Mouse (Mus musculus): ENCODE measurements at regions not wholly inside any gene's neighbourhood (a gene's known extent, or its start where the extent isn't known, plus 50 kb on each side); places are given as distances from the start of the nearest gene placed in this dataset.

DNA sequence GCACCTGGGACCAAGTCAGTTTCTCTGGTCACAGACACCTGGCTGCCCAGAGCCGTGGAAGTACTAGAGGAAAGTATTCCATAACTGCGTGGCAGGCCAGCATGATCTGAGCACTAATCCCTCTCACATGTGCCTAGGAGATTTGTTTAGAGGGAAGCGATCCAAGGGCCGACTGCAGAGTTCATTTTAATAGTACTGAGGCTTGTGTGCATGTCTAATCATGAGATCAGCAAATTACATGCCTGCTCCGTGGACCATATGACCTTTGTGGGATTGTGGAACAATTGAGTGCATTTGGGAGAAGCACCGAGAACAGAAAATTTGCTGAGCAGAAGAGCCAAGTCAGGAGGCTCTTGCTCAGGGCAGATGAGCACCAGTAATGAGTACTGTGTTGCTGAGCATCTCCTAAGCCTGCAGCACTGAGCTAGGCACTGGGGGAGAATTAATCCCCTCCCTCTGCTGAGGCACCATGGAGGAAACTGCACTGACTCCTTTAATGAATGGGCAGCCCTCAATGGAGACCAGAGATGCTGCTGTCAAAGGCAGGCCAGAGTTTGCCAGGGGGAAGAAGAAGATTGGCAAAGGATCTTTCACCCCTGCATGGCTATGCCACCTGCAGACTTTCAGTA lies 445.1 kb upstream of the Meis1 start:
- no peak for DNase-seq (ENCODE audit: low read depth, low spot score)

DNA sequence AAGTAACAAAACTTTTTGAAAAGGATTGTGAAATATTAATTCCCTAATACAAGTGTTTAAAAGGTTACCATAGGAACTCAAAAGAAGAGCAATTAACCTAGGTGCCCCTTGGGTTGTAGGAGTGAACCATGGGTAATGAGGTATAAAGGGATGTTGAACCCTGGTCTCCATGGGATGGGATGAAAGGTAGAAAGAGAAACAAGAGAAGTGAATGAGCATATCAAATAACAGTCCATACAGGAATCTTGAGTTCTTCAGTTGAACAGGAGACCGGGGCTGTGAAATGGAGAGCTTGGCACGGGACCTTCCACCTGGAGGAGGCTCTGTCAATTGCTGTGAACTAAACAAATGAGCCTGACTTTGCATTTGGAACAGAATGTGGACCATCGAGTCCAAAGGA lies 449.6 kb upstream of the Meis1 start:
- DNase-seq (ENCODE audit: low read depth, low spot score) = no peak

DNA sequence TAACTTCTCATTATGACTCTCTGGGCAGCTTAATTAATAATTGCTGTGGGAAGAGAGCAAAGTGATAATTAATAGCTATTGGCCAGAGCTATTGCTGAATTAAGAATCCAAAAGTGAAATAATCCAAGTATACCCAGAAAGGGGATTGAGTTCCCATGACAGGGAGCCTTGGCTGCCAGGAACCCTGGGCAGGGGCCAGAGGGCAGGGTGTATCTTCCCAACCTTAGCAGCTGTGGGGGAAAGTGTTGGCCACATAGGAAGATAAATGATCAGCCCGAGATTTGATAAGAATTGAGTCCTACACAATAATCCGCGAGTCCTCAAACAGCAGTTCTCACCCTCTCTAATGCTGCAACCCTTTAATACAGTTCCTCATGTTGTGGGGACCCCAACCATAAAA lies 450.0 kb upstream of the Meis1 start:
- DNase-seq (ENCODE audit: low read depth, low spot score) = no peak

DNA sequence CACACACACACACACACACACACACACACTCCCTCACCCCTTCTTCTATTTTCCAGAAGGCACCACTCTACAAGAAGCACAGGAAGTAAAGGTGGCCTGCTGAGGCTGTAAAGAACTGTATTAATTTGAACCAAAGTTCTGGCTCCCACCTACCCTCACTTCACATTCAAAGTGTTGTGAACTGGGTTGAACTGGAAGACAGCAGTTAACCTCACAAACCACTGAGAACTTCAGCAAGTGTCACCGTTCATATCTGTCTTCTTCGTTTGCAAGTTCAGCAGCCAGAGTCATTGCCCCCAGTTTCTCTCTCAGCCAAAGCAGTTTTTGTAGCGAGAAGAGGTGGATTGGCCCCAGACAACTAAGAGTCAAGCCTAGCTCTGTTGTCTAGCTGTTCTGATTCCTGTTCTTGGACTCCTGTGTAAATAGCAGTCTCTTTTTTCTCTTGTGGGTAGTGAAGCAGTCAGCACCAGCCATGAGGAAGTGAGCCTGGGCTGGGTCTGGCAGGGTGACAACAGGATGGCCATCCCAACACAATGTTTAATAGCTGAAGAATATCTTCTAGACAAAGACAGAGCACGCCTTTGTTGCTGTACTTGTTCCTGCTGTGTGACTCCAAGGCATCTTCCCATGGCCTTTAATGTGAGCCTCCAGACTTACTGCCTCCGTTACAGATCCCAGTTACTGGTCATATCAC lies 452.0 kb upstream of the Meis1 start:
- DNase-seq (ENCODE audit: low read depth, low spot score) = no peak

DNA sequence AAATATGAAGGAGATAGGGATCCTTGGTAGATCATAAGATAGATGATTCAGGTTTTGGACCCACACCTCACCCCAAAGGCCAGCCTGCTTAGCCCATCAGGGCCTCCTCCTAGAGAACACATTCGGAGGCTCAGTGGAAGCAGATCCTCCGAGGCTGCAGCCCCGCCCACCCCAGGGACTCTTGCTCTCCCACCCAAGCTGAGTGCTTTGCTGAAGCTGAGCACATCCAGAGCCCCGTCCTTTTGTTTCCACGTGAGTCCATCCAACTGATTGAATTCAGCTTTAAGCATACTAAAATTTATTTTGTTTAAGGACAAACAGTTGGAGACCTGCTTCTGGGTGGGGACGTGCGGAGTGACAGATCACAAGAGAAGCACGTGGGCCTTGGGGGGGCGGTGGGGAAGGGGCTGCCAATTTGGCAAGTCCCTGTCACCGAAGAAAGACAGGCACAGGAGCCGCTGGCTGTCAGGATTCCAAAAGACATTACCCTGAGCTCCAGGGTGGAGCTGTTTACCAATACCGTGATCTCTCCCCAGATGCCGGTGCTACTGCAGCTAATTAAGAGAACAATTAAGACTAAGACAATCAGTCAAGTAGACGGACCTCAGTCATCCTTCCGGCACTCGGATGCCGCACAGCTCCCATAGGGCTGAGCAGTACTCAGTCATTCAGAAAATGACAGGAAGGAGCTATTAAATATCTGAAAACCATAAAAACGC lies 448.9 kb upstream of the Spred2 start:
- DNase-seq (ENCODE audit: low read depth, low spot score) = peak; percentile 33

DNA sequence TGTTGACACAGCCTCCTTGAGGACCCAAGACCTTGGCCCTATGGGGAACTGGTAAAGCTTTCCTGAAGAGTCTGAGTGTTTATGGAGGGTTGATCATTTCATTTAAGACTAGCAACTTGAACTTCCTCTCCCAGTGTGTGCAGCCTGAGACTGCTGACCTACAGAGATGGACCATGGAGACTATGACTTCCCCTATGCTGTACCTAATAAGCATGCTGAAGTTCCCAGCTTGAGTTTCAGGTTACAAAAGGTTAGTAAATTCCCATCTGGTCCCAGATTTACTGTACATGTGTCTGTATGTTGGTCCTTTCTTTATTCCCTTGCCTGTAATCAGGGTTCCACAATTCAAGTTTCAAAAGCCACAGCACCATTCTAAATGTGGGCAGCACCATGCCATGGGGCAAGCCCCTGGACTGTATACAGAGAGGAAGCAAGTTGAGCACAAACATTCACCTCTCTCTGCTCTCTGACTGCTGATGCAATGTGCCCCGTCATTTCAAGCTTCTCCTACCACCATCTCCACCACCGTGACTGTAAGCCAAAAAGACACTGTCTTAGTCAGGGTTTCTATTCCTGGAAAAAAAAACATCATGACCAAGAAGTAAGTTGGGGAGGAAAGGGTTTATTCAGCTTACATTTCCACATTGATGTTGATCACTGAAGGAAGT lies 431.0 kb upstream of the Spred2 start:
- no peak for DNase-seq (ENCODE audit: low read depth, low spot score)

DNA sequence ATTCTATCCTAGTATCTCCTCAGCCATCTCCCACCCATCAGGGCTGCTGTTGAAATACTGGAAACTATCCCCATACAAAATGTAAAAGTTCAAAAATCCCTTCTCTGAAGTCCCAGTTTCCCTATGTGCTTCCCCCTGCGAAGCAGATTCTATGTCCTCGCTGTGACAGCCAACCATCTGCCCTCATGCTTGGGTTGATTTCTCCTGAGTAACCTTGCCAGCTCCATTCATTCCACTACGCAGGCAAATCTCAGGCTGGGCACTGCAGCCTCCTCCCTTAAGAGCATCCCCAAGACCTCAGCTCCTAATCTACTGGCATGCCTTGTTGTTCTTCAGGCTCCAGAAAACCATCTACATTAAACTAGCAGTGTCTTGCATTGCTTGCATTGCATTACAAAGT lies 402.5 kb upstream of the Spred2 start:
- DNase-seq (ENCODE audit: low read depth, low spot score) = no peak

DNA sequence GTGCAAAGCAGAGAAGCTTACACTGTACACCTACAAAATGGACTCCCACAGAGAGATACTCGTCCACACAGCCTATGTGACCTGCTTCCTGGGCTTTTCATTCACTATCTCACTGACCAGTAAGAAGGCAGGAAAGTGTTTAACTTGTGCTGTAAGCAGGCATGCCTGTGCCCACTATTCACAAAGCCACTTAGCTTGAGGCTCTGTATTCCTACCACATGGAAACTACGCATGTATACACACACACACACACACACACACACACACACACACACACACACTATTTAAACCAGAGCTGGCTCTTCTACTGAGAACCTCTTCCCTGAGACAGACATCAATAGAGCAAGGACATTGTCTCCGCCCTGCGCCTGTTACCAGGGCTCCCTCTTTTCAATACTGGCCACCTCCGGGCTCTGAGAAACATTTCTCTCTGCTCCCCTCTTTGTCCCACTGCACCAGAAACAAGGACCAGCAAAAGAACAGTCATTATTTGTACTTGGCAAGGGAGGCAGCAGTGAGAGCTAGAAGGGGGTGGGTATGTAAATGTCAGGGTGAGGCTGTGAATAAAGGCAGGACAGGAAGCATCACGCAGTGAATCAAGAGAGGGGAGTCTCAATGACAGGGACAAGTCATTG lies 400.2 kb upstream of the Spred2 start:
- DNase-seq (ENCODE audit: low read depth, low spot score) = peak; percentile 84

DNA sequence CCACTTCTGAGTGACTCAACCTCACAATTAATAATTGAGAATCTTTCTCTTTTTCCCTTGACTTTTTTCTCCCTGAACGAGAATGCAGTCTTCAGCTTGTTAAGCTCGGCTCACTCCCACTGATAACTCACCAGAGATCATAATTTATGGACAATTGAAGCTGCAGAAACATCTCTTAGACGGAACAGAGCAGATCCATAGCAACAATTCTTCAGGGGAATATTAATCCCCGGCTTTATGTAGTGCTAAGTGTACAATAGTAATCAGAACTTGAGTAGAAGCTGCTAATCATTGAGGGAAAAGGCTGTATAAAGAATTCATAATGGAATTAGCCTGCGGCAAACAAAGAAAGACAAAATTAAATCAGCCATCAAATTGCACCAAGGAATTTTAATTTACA lies 395.0 kb upstream of the Spred2 start:
- no peak for DNase-seq (ENCODE audit: low read depth, low spot score)

DNA sequence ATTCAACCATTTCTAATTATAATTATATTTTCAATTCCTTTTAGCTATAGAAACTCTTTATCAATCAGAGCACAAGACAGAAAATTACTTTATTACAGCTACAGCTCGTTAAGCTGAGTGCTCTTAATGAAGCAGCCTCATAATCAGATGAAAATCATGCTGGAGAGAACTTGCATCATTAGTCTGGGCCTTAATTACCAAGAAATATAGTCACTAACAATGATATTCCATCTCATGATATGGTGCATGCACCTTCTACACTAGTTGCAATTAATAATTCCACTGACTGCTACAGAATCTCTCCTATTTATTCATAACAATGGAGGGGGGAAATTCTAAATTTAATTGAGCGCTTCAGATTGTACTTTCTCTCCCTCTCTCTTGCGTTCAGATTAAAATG lies 393.5 kb upstream of the Spred2 start:
- DNase-seq (ENCODE audit: low read depth, low spot score) = no peak

DNA sequence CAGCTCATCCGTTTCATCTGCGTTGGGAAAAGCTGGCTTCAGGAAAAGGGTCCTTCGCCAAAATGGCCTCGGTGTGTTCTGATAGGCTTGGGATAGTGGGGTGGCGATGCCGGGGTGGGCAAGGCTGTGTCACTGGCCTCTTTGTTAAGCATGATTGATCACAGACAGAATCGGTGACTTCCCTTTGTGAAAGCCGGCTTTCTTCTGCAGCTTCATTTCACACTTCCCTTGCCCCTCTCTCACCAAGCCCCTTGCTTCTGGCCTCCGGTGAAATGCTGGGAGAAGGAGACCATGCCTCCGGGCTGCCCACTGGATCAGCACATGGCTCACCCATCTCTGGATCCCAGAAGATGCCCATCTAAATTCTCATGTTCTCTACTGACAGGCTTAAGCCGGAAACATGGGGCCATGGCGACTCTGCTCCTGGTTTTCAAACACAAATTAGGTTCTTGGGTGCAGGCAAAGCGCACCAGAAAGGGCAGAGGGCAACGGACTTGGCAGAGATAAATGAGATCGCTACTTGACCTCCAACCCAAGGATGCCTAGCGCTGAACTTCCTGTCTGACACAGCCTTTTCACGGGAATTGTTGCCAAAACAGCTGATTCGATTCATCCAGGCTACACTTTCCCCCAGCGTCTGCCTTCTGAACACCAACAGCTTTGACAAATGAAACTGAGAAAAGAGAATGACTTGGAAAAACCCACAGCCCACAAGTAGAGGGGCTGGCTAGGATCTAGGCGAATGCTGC lies 392.7 kb upstream of the Spred2 start:
- no peak for DNase-seq (ENCODE audit: low read depth, low spot score)

DNA sequence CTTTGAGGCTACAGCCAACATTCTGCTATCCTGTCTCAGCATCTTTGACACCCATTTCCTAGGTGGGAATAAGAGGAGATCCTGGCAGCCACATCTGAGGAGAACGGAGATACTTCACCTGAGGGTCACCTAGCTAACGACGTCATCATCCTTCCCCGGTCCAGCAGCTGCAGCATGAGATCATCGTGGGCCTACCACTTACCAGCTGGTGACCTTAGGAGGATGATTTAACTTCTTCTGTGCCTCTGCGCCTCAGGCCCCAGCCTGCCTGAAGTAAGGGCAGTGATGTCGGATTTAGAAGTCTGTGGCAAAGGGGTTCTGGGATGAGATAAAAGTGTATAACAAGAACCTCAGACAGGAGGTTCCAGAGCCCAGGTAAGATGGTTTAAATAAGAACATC lies 391.3 kb upstream of the Spred2 start:
- no peak for DNase-seq (ENCODE audit: low read depth, low spot score)

DNA sequence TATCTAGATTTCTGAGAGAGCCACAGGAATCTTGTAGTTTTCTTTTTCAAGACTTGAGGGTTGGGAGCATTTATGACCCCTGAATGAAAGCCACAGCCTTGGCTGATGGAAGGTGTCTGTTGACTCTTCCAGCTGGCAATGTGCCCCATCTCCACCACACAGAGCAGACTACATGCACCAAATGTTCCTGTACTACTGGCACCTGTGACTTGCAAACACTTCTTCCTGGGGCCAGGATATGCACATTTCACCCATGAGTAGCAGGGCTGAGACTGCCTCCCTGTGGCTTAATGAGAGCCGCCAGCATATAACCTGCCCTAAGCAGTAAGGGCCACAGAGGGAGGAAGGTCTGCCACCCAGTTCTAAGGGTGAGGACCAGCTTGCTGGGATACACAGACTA lies 390.5 kb upstream of the Spred2 start:
- no peak for DNase-seq (ENCODE audit: low read depth, low spot score)

DNA sequence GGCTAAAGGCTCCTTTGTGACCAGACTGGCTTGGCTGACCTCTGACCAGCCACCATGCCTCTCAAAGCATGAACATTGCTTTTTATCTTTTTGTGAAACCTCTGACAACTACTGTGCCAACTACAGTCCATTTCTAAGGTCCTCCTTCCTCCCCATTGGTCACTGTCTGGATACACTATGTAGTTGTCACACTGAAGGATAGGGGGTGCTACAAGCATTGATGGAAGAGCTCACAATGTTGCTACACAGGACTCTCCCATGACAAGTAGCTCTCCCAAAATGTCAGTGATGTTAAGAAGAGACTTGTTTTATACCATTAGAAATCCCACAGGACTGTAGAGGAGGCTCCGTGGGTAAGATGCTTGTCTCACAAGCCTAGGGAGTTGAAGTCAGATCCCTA lies 389.0 kb upstream of the Spred2 start:
- peak; percentile 12 for DNase-seq (ENCODE audit: low read depth, low spot score)

DNA sequence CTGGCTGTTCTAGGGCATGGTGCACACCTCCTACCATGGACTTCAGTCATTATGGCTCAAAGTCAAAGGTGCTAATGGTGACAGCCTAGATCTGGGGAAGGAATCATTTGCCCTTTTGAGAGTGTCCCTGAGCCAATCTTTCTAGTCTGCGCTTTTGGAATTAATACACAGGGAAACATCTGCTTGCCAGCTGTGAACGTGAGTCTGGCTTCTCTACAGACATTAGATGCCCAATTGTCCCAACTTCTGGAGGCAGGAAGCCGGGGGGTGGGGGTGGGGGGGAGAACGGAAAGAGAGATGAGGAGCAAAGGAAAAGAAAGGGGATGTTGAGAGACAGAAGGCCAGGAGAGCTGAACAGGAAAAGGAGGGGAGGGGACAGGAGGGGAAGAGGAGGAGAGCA lies 377.9 kb upstream of the Spred2 start:
- no peak for DNase-seq (ENCODE audit: low read depth, low spot score)

DNA sequence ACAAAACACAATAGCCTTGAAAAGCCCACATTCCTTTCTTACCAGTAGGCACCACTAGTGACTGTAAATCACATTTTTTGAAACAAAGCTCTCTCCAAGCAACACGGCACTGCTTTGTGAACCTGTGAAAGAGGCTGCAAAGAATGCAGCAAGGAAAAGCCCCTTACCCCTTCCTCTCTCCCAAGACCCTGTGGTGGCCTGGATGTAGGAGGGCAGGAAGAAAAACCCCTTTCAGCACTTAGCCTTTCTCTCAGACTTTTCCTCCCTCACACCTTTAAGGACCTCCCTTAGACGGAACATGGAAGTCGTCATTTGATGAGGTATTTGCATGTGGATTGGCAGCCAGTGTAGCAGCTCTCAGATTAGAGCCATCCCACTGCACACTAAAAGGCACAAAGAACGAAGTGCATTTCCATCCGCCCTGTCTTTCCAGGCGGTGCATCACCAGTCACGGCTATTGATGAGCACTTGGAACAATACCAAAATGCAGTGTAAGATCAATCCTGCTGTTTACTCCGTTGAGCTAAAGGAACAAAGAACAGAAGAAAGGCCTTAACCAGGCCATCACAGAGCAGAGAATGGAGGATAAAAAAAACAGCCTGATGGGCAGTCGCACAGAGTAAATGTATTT lies 369.7 kb upstream of the Spred2 start:
- peak; percentile 52 for DNase-seq (ENCODE audit: low read depth, low spot score)

DNA sequence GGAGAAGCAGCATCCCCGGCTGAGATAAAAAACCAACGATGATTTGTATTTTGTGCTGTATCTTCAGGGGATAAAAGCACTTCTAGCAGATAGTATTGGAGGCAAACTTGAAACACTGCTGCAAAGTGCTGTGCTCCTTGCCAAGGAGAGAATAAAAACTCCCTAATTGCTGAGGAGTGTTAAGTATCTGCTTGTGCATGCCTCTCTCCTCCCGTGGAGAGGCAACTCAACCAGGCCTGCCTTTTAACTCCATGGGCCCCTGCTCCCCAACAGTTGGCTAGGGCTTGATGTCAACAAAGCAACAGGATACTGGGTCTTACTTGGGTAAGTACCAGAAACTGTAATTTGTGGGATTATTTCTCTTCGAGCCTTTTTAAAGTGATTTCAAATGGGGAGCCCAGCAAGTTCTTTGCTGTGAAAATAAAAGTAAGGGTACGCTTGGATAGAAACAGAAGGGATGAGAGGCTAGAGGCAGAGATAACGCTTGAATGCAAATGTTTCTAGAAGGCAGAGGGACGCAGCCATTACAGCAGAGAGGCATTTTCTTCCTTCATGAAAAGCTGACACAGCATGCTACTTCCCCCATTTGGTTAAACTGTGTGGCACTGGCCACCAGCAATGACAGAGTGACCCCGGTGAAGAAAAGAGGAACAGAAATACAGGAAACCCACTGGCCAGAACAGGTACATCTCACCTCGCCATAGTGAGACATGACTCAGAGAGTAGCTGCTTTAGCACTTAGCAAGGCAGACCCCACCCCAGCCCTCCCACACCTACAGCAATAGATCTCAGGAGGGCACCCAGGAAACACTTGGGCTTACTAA lies 369.0 kb upstream of the Spred2 start:
- DNase-seq (ENCODE audit: low read depth, low spot score) = no peak

DNA sequence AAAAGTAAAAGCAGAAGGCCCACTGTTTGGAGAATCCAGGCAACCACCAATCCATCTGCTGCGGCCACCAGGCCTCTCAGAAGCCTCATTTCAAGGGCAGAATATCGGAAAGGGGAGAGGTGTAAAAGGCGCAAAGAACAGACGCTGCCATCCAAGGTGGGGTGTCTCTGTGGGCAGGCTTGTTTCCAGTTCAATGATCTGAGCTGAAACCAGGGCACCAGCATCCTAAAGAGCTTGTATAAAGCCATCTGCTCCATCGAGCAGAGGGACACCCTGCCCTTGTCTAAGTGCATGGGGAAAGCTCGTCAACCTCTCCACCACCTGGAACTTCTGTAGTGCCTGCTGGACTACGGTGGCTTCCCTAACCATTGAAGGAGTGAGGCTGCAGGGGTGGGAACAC lies 363.7 kb upstream of the Spred2 start:
- DNase-seq (ENCODE audit: low read depth, low spot score) = no peak

DNA sequence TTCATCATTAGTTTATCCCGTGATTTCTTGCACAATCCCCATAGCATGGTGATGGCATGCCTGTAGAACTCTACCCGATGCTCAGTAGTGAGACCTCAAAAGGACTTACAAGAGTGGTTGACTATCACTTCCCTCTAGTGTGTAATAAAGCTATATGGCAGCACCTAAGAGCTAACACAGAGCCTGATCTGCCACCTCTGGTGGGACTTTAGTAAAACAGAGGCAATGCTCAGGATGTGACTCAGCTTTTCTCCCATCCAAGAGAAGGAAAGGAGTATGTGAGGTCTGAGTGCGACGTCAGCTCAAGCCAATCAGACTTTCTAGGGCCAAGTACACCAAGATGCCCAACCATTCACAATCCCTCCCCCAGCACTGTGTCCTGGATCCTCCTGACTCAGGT lies 361.5 kb upstream of the Spred2 start:
- DNase-seq (ENCODE audit: low read depth, low spot score) = no peak

DNA sequence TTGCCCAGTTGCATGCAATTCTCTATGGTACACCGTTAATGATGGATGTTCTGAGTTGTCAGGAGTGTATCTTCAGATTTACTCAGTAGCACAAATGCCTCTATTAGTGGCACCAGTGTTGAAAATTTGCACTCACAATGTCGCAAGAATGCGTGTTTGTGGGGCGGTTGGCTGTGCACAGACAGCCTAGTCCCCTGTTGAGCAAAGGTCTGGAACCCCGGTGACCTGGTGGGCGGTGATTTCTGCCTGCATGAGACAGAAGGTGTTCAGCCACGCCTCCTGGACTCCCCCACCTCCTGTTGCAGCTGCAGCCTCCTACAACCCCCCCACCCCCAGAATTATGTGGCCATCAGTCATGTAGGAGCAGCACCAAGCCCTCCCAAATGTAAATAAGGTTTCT lies 338.9 kb upstream of the Spred2 start:
- no peak for DNase-seq (ENCODE audit: low read depth, low spot score)

Data from R1 (cell line).